In the genomic region with DNA sequence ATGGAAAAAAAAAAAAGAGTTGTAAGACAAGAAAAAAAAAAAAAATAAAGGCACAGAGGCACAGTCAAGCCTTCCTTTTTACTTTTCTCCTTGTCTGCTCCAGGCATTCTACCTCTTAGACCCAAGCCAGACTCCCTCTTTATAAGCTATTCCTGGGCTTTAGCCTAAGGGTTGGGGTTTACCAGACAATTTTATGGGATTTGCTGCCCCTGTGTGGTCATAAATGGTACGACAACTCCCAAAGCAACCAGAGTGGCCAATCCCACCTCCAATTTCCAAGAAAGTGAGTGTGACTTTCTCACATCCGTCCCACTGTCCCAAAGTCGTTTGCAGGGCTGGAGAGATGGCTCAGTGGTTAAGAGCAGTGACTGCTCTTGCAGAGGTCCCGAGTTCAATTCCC, we compare ENCODE assay signal across 8 mouse cellular contexts. TPM values are rescaled to one million over a fixed set of nuclear protein-coding genes. Genes with fewer than 3 reads are reported as not detected.
A peak's percentile ranks its signal among the peaks of the same experiment; 100 is the strongest.
DNase-seq lines count a peak whose midpoint lies in the region; ATAC-seq and TF ChIP-seq lines count a peak whose summit lies in the region.

No protein-coding gene starts in this region.

- ATAC-seq in liver, embryonic 11.5 days (replicated peaks; ENCODE audit: low FRiP score), result no peak
- ATAC-seq in limb, embryonic 14.5 days (ENCODE audit: low FRiP score, low read depth), result peak; percentile 79

- H3K27me3 ChIP-seq in liver, adult 2 months (ENCODE audit: control insufficient read depth, insufficient read depth, low read length), result no peaks in the 10 kb centered on the region
- peaks cover 13% of the 10 kb centered on the region for H3K27me3 ChIP-seq in liver, embryonic 11.5 days (replicated peaks; ENCODE audit: control insufficient read depth, insufficient read depth, low read length)
- H3K27me3 ChIP-seq in forebrain, embryonic 10.5 days (ENCODE audit: poor library complexity, severe bottlenecking), result peaks cover 77% of the 10 kb centered on the region
- no peaks in the 10 kb centered on the region for H3K27me3 ChIP-seq in limb, embryonic 14.5 days (ENCODE audit: control insufficient read depth, insufficient read depth, low read length)

- DNase-seq in liver, adult 2 months (ENCODE audit: extremely low read depth, low read depth, low spot score), result peak; percentile 43
- DNase-seq in liver, embryonic 11.5 days (ENCODE audit: low spot score), result no peak
- peak; percentile 78 for DNase-seq in forebrain, embryonic 10.5 days (ENCODE audit: extremely low spot score, low spot score)
- DNase-seq in hindlimb bud, embryonic 11.5 days (ENCODE audit: extremely low spot score, low read depth, low spot score), result peak; percentile 58
- peak; percentile 84 for DNase-seq in limb, embryonic 14.5 days (ENCODE audit: low spot score)
- peak; percentile 96 for DNase-seq in retina, embryonic 14.5 days (ENCODE audit: low spot score)
- DNase-seq in thymus, postnatal 36 days, result peak; percentile 47 to 60

- no peaks in the 10 kb centered on the region for H3K36me3 ChIP-seq in liver, adult 2 months (ENCODE audit: control insufficient read depth, insufficient read depth, low read length)
- H3K36me3 ChIP-seq in liver, embryonic 11.5 days (ENCODE audit: control insufficient read depth, insufficient read depth, low read length), result no peaks in the 10 kb centered on the region
- no peaks in the 10 kb centered on the region for H3K36me3 ChIP-seq in forebrain, embryonic 10.5 days (replicated peaks)
- H3K36me3 ChIP-seq in limb, embryonic 14.5 days (ENCODE audit: control insufficient read depth, insufficient read depth, low read length), result no peaks in the 10 kb centered on the region

- TF ChIP-seq POLR2A in liver, adult 2 months (IDR thresholded peaks at IDR 0.05; ENCODE audit: extremely low read depth, insufficient read depth, low read length), result no peak
- TF ChIP-seq POLR2A in bone marrow, adult 2 months (IDR thresholded peaks at IDR 0.05; ENCODE audit: borderline replicate concordance, control insufficient read depth, low read depth, low read length), result no peak
- TF ChIP-seq POLR2A in limb, embryonic 14.5 days (IDR thresholded peaks at IDR 0.05; ENCODE audit: borderline replicate concordance, extremely low read depth, insufficient read depth, insufficient read length), result no peak

- 0% methylated on average over 4 of the region's 4 CpGs for WGBS in liver, adult 2 months
- WGBS in liver, embryonic 11.5 days, result under 1% methylated on average over 4 of the region's 4 CpGs
- WGBS in bone marrow, adult 2 months, result 1% methylated on average over 4 of the region's 4 CpGs
- WGBS in forebrain, embryonic 10.5 days, result 3% methylated on average over 4 of the region's 4 CpGs
- WGBS in limb, embryonic 14.5 days, result under 1% methylated on average over 4 of the region's 4 CpGs

- H3K4me1 ChIP-seq in liver, adult 2 months (ENCODE audit: control insufficient read depth, insufficient read depth, low read length), result no peaks in the 10 kb centered on the region
- no peaks in the 10 kb centered on the region for H3K4me1 ChIP-seq in liver, embryonic 11.5 days (replicated peaks; ENCODE audit: control insufficient read depth, insufficient read depth, low read length)
- H3K4me1 ChIP-seq in bone marrow, adult 2 months (ENCODE audit: control insufficient read depth, insufficient read depth, low read length), result no peaks in the 10 kb centered on the region
- H3K4me1 ChIP-seq in forebrain, embryonic 10.5 days, result peaks cover 38% of the 10 kb centered on the region
- H3K4me1 ChIP-seq in limb, embryonic 14.5 days (ENCODE audit: control insufficient read depth, insufficient read depth, low read length), result peaks cover 12% of the 10 kb centered on the region; the same call in 1 of the 2 replicates

- peak; percentile 42 for TF ChIP-seq CTCF in liver, adult 2 months (IDR thresholded peaks at IDR 0.05; ENCODE audit: low read depth, low read length)
- TF ChIP-seq CTCF in bone marrow, adult 2 months (IDR thresholded peaks at IDR 0.05; ENCODE audit: control insufficient read depth, insufficient read depth, low read length), result peak; percentile 30; the same call in 1 of the 2 replicates

- H3K79me2 ChIP-seq in liver, adult 2 months (ENCODE audit: control insufficient read depth, insufficient read depth, low read length), result no peaks in the 10 kb centered on the region

- H3K4me3 ChIP-seq in liver, adult 2 months (ENCODE audit: insufficient read depth, low read depth, low read length), result no peak overlapping the region
- H3K4me3 ChIP-seq in liver, embryonic 11.5 days (ENCODE audit: low read depth, low read length), result no peak overlapping the region
- H3K4me3 ChIP-seq in bone marrow, adult 2 months (replicated peaks; ENCODE audit: control insufficient read depth, low read depth, low read length), result no peak overlapping the region
- no peak overlapping the region for H3K4me3 ChIP-seq in forebrain, embryonic 10.5 days
- H3K4me3 ChIP-seq in limb, embryonic 14.5 days (replicated peaks; ENCODE audit: low read length), result no peak overlapping the region

- no peak overlapping the region for H3K9ac ChIP-seq in liver, adult 2 months (ENCODE audit: low read depth, low read length)
- H3K9ac ChIP-seq in liver, embryonic 11.5 days (ENCODE audit: low read depth, low read length), result no peak overlapping the region
- H3K9ac ChIP-seq in limb, embryonic 14.5 days (ENCODE audit: low read depth, low read length, severe bottlenecking), result no peak overlapping the region

- H3K27ac ChIP-seq in liver, adult 2 months (replicated peaks; ENCODE audit: insufficient read depth, low read depth, low read length), result no peak overlapping the region
- no peak overlapping the region for H3K27ac ChIP-seq in liver, embryonic 11.5 days (ENCODE audit: low read depth, low read length)
- H3K27ac ChIP-seq in bone marrow, adult 2 months (ENCODE audit: control insufficient read depth, insufficient read depth, low read depth, low read length, poor library complexity), result no peak overlapping the region
- no peak overlapping the region for H3K27ac ChIP-seq in forebrain, embryonic 10.5 days
- H3K27ac ChIP-seq in limb, embryonic 14.5 days (replicated peaks; ENCODE audit: low read depth, low read length), result no peak overlapping the region

- no peak overlapping the region for H3K4me2 ChIP-seq in liver, embryonic 11.5 days
- H3K4me2 ChIP-seq in limb, embryonic 14.5 days (replicated peaks; ENCODE audit: low read depth, low read length, severe bottlenecking), result no peak overlapping the region

- no peaks in the 10 kb centered on the region for H3K9me3 ChIP-seq in liver, embryonic 11.5 days (ENCODE audit: control insufficient read depth, low read length)
- H3K9me3 ChIP-seq in forebrain, embryonic 10.5 days, result no peaks in the 10 kb centered on the region
- H3K9me3 ChIP-seq in limb, embryonic 14.5 days (ENCODE audit: control insufficient read depth, low read length), result no peaks in the 10 kb centered on the region

RNA-seq across cellular contexts. Expression of a gene that starts 15.4 kb away (rescaled TPM):
- 3.6 and 7.5 TPM in 2 replicates for total RNA-seq in liver, adult 2 months (2014; rRNA removed)
- 18.6 and 24.9 TPM in 2 replicates for polyA plus RNA-seq in liver, adult 2 months (2012; rRNA removed)
- polyA plus RNA-seq in liver, embryonic 11.5 days (2014; fragmentation: Nextera tagmentation; extraction: Ambion mirVana), result 17.0 and 18.6 TPM in 2 replicates
- 41.8 and 59.4 TPM in 2 replicates for polyA plus RNA-seq in bone marrow, adult 2 months (2011; ENCODE audit: insufficient read depth, insufficient read length, low replicate concordance, missing spikeins)
- polyA plus RNA-seq in forebrain, embryonic 10.5 days (2016; fragmentation: Nextera tagmentation; extraction: Ambion mirVana), result 17.0 and 20.7 TPM in 2 replicates
- polyA plus RNA-seq in limb, embryonic 14.5 days (2012; rRNA removed), result 81.2 and 85.8 TPM in 2 replicates
- polyA plus RNA-seq in limb, embryonic 14.5 days (2014; fragmentation: Nextera tagmentation; extraction: Ambion mirVana), result 18.3 and 19.7 TPM in 2 replicates

RNA-seq across cellular contexts. Expression of a gene that starts 36.5 kb away (rescaled TPM):
- not detected in 2 replicates for total RNA-seq in liver, adult 2 months (2014; rRNA removed)
- not detected in 2 replicates for polyA plus RNA-seq in liver, adult 2 months (2012; rRNA removed)
- polyA plus RNA-seq in liver, embryonic 11.5 days (2014; fragmentation: Nextera tagmentation; extraction: Ambion mirVana), result 0.36 TPM in 1 of 2 replicates, not detected in the other
- 0.43 and 0.67 TPM in 2 replicates for polyA plus RNA-seq in bone marrow, adult 2 months (2011; ENCODE audit: insufficient read depth, insufficient read length, low replicate concordance, missing spikeins)
- polyA plus RNA-seq in forebrain, embryonic 10.5 days (2016; fragmentation: Nextera tagmentation; extraction: Ambion mirVana), result 2.8 and 4.3 TPM in 2 replicates
- polyA plus RNA-seq in limb, embryonic 14.5 days (2012; rRNA removed), result 1.2 and 1.4 TPM in 2 replicates
- 0.98 and 1.2 TPM in 2 replicates for polyA plus RNA-seq in limb, embryonic 14.5 days (2014; fragmentation: Nextera tagmentation; extraction: Ambion mirVana)
